12 mouse cellular contexts compared by ENCODE assay signal in genomic region chr4:63355877-63356665, GRCm38 (mm10). TPM values are rescaled to one million over a fixed set of nuclear protein-coding genes. Genes with fewer than 3 reads are reported as not detected.
DNase-seq lines count a peak whose midpoint lies in the region; ATAC-seq and TF ChIP-seq lines count a peak whose summit lies in the region.
"Had no signal": no experiment of that assay in that cellular context is flagged by ENCODE, and none has a peak within 500 bp of the region (broad histone marks: within the 10 kb centered on the region; RNA-seq: fewer than 3 reads in every experiment).

Gene Orm3, plus strand, starts transcription at chr4:63356162.

- H3K27me3 ChIP-seq in stomach, embryonic 15.5 days (replicated peaks) = no peaks in the 10 kb centered on the region
- no peaks in the 10 kb centered on the region for H3K27me3 ChIP-seq in stomach, postnatal 0 days (ENCODE audit: control insufficient read depth, insufficient read depth, low read length)
- no peaks in the 10 kb centered on the region for H3K27me3 ChIP-seq in stomach, embryonic 16.5 days (ENCODE audit: control insufficient read depth, insufficient read depth, low read length)
- H3K27me3 ChIP-seq in neural tube, embryonic 15.5 days (replicated peaks) = no peaks in the 10 kb centered on the region
- H3K27me3 ChIP-seq: liver, embryonic 13.5 days had no signal

- H3K36me3 ChIP-seq in stomach, embryonic 15.5 days = no peaks in the 10 kb centered on the region
- H3K36me3 ChIP-seq in stomach, postnatal 0 days (ENCODE audit: control insufficient read depth, insufficient read depth, low read length) = no peaks in the 10 kb centered on the region
- H3K36me3 ChIP-seq in stomach, embryonic 16.5 days (ENCODE audit: control insufficient read depth, insufficient read depth, low read length) = no peaks in the 10 kb centered on the region
- no peaks in the 10 kb centered on the region for H3K36me3 ChIP-seq in neural tube, embryonic 15.5 days
- H3K36me3 ChIP-seq: liver, embryonic 13.5 days had no signal

- H3K4me1 ChIP-seq in stomach, embryonic 15.5 days = 0 out of 2 replicates have a peak, but pooled peaks cover 3% of the 10 kb centered on the region
- no peaks in the 10 kb centered on the region for H3K4me1 ChIP-seq in stomach, postnatal 0 days (replicated peaks; ENCODE audit: control insufficient read depth, insufficient read depth)
- no peaks in the 10 kb centered on the region for H3K4me1 ChIP-seq in stomach, embryonic 16.5 days (ENCODE audit: control insufficient read depth, insufficient read depth, low read length)
- H3K4me1 ChIP-seq in neural tube, embryonic 15.5 days = no peaks in the 10 kb centered on the region

- H3K27ac ChIP-seq in stomach, embryonic 15.5 days = peak within 1 kb of the TSS; percentile 21; the same call in 1 of the 2 replicates
- H3K27ac ChIP-seq in stomach, postnatal 0 days (replicated peaks) = no peak within 1 kb of the TSS
- peak within 1 kb of the TSS; percentile 5; the same call in 1 of the 2 replicates for H3K27ac ChIP-seq in stomach, embryonic 16.5 days (ENCODE audit: low read length)
- H3K27ac ChIP-seq in neural tube, embryonic 15.5 days (replicated peaks) = no peak within 1 kb of the TSS
- H3K27ac ChIP-seq: liver, embryonic 13.5 days had no signal

- no peak for TF ChIP-seq CTCF in stomach, postnatal 0 days (IDR thresholded peaks at IDR 0.05; ENCODE audit: low read depth)

- H3K4me3 ChIP-seq in stomach, embryonic 15.5 days (replicated peaks) = no peak within 1 kb of the TSS
- no peak within 1 kb of the TSS for H3K4me3 ChIP-seq in stomach, postnatal 0 days (ENCODE audit: low read depth, low read length)
- H3K4me3 ChIP-seq in stomach, embryonic 16.5 days (replicated peaks; ENCODE audit: low read length) = no peak within 1 kb of the TSS
- H3K4me3 ChIP-seq in neural tube, embryonic 15.5 days (replicated peaks) = no peak within 1 kb of the TSS
- H3K4me3 ChIP-seq: erythroblast, embryonic 14.5 days; liver, embryonic 13.5 days had no signal

- no peak for DNase-seq in stomach, postnatal 0 days (ENCODE audit: low spot score)
- DNase-seq in adrenal gland, postnatal 36 days = peak; percentile 59 to 80
- DNase-seq in heart, postnatal 25 days (ENCODE audit: low spot score) = peak; percentile 40
- DNase-seq in layer of hippocampus, adult 9-11 months = no peak
- DNase-seq in left cerebral cortex, adult 18-20 months (ENCODE audit: low spot score in 2 of 2) = no peak
- DNase-seq: liver, embryonic 13.5 days; thymus, postnatal 25 days had no signal

- H3K9ac ChIP-seq in stomach, embryonic 15.5 days = no peak within 1 kb of the TSS
- H3K9ac ChIP-seq in stomach, postnatal 0 days (ENCODE audit: low read length) = no peak within 1 kb of the TSS
- H3K9ac ChIP-seq in stomach, embryonic 16.5 days (ENCODE audit: low read length) = no peak within 1 kb of the TSS
- no peak within 1 kb of the TSS for H3K9ac ChIP-seq in neural tube, embryonic 15.5 days (replicated peaks)
- H3K9ac ChIP-seq: liver, embryonic 13.5 days had no signal

- intact Hi-C loops in heart, postnatal 25 days (cut with DNase I) = no loop called here

- H3K4me2 ChIP-seq in stomach, embryonic 15.5 days = no peak within 1 kb of the TSS
- no peak within 1 kb of the TSS for H3K4me2 ChIP-seq in stomach, postnatal 0 days (replicated peaks; ENCODE audit: low read depth)
- no peak within 1 kb of the TSS for H3K4me2 ChIP-seq in stomach, embryonic 16.5 days (ENCODE audit: low read depth, low read length)
- H3K4me2 ChIP-seq in neural tube, embryonic 15.5 days = no peak within 1 kb of the TSS
- H3K4me2 ChIP-seq: liver, embryonic 13.5 days had no signal

- H3K9me3 ChIP-seq in stomach, embryonic 15.5 days = no peaks in the 10 kb centered on the region
- no peaks in the 10 kb centered on the region for H3K9me3 ChIP-seq in stomach, postnatal 0 days (ENCODE audit: control insufficient read depth, low read length)
- H3K9me3 ChIP-seq in stomach, embryonic 16.5 days (replicated peaks; ENCODE audit: control insufficient read depth, low read length) = no peaks in the 10 kb centered on the region
- no peaks in the 10 kb centered on the region for H3K9me3 ChIP-seq in neural tube, embryonic 15.5 days (replicated peaks)
- H3K9me3 ChIP-seq: liver, embryonic 13.5 days had no signal

- no peak for ATAC-seq in stomach, embryonic 15.5 days (ENCODE audit: insufficient read depth, low FRiP score, low read depth)
- ATAC-seq in stomach, postnatal 0 days (ENCODE audit: low FRiP score, low TSS enrichment) = no peak
- ATAC-seq in stomach, embryonic 16.5 days (ENCODE audit: insufficient read depth, low FRiP score) = no peak; the same call in 1 of the 2 replicates
- no peak for ATAC-seq in neural tube, embryonic 15.5 days (ENCODE audit: low FRiP score)

- TF ChIP-seq EP300 in stomach, postnatal 0 days (optimal IDR thresholded peaks at IDR 0.05) = no peak

- 79% methylated on average over 4 of the region's 4 CpGs for WGBS in stomach, embryonic 15.5 days
- 67% methylated on average over 4 of the region's 4 CpGs for WGBS in stomach, postnatal 0 days
- 73% methylated on average over 4 of the region's 4 CpGs for WGBS in stomach, embryonic 16.5 days
- WGBS in neural tube, embryonic 15.5 days = 82% methylated on average over 4 of the region's 4 CpGs

RNA-seq across cellular contexts. Expression of gene Orm3, which starts in this region (rescaled TPM):
- not detected in 2 replicates for polyA plus RNA-seq in stomach, embryonic 15.5 days (2015; fragmentation: Nextera tagmentation; extraction: Ambion mirVana)
- not detected in 2 replicates for polyA plus RNA-seq in stomach, postnatal 0 days (2015; fragmentation: Nextera tagmentation; extraction: Ambion mirVana)
- total RNA-seq in adrenal gland, postnatal 36 days (2021) = 10 to 100 TPM in 1 of 2 experiments, 1 to 10 TPM in 1; 5.4 to 10.7 TPM
- total RNA-seq in heart, postnatal 25 days (2021) = 1 to 10 TPM; 1.3 to 1.5 TPM
- not detected in 2 replicates for polyA plus RNA-seq in stomach, embryonic 16.5 days (2015; fragmentation: Nextera tagmentation; extraction: Ambion mirVana)
- total RNA-seq in left cerebral cortex, adult 18-20 months (2021) = not detected
- polyA plus RNA-seq in neural tube, embryonic 15.5 days (2015; fragmentation: Nextera tagmentation; extraction: Ambion mirVana) = not detected in 2 replicates
- total RNA-seq: layer of hippocampus, postnatal 10 days had no signal
- polyA plus RNA-seq: erythroblast, embryonic 14.5 days; liver, embryonic 13.5 days had no signal

Comparison
In these comparisons a context has a peak if more than half of its experiments do, and no peak if none do; other contexts are left out.
1. H3K27ac ChIP-seq: peak in stomach, embryonic 15.5 days (single experiment) and stomach, embryonic 16.5 days (single experiment); none in stomach, postnatal 0 days (single experiment) and neural tube, embryonic 15.5 days (single experiment).
2. DNase-seq: peak in adrenal gland, postnatal 36 days (2 of 2) and heart, postnatal 25 days (single experiment); none in stomach, postnatal 0 days (single experiment), layer of hippocampus, adult 9-11 months (single experiment) and left cerebral cortex, adult 18-20 months (0 of 2).